Mouse (Mus musculus) adrenal gland, postnatal 10 days (tissue): ENCODE measurements around the gene Rars2. TPM values are rescaled to one million over a fixed set of nuclear protein-coding genes. Genes with fewer than 3 reads are reported as not detected.
"Not testable (repeated sequence)": the region's sequence is repeated elsewhere in the genome, so short reads cannot be mapped to it uniquely, and the experiment has no call there.

Experiments
- DNase-seq: peaks from one replicate; pipeline ENCODE4 v3.0.0; 2021; ENCODE audit warnings: mixed read lengths
- long read RNA-seq, 2 experiments: library from polyadenylated mRNA; stranded (forward); transcript quantifications; one replicate each; pipeline ENCODE4 v2.0.0; 2021
- total RNA-seq, 2 experiments: library from RNA; stranded (reverse); gene quantifications; 2 replicates each; pipeline ENCODE4 v1.2.3; 2021

Gene Rars2
- total RNA-seq = 10 to 100 TPM; 41.6 to 45.8 TPM
- long read RNA-seq, experiment 1, transcript Rars2-201 (20 exons, 1,868 nt) = major isoform, 49 of 67 reads
- long read RNA-seq, experiment 1, partial matches to known transcripts = 6 of 67 reads
- long read RNA-seq, experiment 1, other reads (novel, unspliced or antisense) = 11 of 67 reads
- long read RNA-seq, experiment 2, transcript Rars2-201 (20 exons, 1,868 nt) = major isoform, 28 of 39 reads
- long read RNA-seq, experiment 2, partial matches to known transcripts = 6 of 39 reads
- long read RNA-seq, experiment 2, other reads (novel, unspliced or antisense) = 5 of 39 reads

- DNase-seq = peak; percentile 96
These were observed at the start of gene Rars2, which contains the start of gene Orc3 for GRCm38 (mm10) chr4:34614630-34615094. TSS of gene Rars2 (plus strand) at chr4:34614957. TSS of gene Orc3 (minus strand) at chr4:34614944.

GRCm38 (mm10) chr4:34566226-34566625 lies 48.5 kb upstream of the Rars2 start:
- no peak for DNase-seq

GRCm38 (mm10) chr4:34572876-34573275 lies 41.9 kb upstream of the Rars2 start:
- no peak for DNase-seq

- no peak for DNase-seq
These were observed 37.7 kb upstream of the Rars2 start for GRCm38 (mm10) chr4:34577028-34577427.

GRCm38 (mm10) chr4:34579215-34579614 lies 35.5 kb upstream of the Rars2 start:
- DNase-seq = no peak

- not testable (repeated sequence) for DNase-seq
These were observed 33.3 kb upstream of the Rars2 start for GRCm38 (mm10) chr4:34581489-34581888.

- no peak for DNase-seq
These were observed 32.8 kb upstream of the Rars2 start for GRCm38 (mm10) chr4:34581990-34582389.

GRCm38 (mm10) chr4:34582476-34582875 lies 32.3 kb upstream of the Rars2 start:
- peak; percentile 28 for DNase-seq

GRCm38 (mm10) chr4:34583427-34583826 lies 31.3 kb upstream of the Rars2 start:
- peak; percentile 73 for DNase-seq

- no peak for DNase-seq
These were observed 29.7 kb upstream of the Rars2 start for GRCm38 (mm10) chr4:34584871-34585607.

- DNase-seq = no peak
These were observed 11.6 kb upstream of the Rars2 start for GRCm38 (mm10) chr4:34603123-34603522.

- no peak for DNase-seq
These were observed 8.1 kb upstream of the Rars2 start for GRCm38 (mm10) chr4:34606658-34607057.

- DNase-seq = peak; percentile 49
These were observed 1.1 kb upstream of the Rars2 start for GRCm38 (mm10) chr4:34613571-34614145.

- DNase-seq = peak; percentile 26
These were observed 546 bp downstream of the Rars2 start for GRCm38 (mm10) chr4:34615303-34615702.

- DNase-seq = no peak
These were observed 1.4 kb downstream of the Rars2 start for GRCm38 (mm10) chr4:34616146-34616545.

GRCm38 (mm10) chr4:34625556-34625955 lies 10.8 kb downstream of the Rars2 start:
- no peak for DNase-seq

GRCm38 (mm10) chr4:34626401-34626800 lies 11.6 kb downstream of the Rars2 start:
- peak; percentile 10 for DNase-seq

GRCm38 (mm10) chr4:34629956-34630355 lies 15.2 kb downstream of the Rars2 start:
- no peak for DNase-seq

- DNase-seq = no peak
These were observed 19.4 kb downstream of the Rars2 start for GRCm38 (mm10) chr4:34634129-34634528.

GRCm38 (mm10) chr4:34636036-34636435 lies 21.3 kb downstream of the Rars2 start:
- DNase-seq = no peak

GRCm38 (mm10) chr4:34637386-34637785 lies 22.6 kb downstream of the Rars2 start:
- no peak for DNase-seq

- no peak for DNase-seq
These were observed 23.1 kb downstream of the Rars2 start for GRCm38 (mm10) chr4:34637851-34638250.

- DNase-seq = no peak
These were observed 25.1 kb downstream of the Rars2 start for GRCm38 (mm10) chr4:34639745-34640364.
